Mouse (Mus musculus): ENCODE data around the gene Urb2.

Gene Urb2

GRCm38 (mm10) chr8:124077998-124078397 lies 56.7 kb downstream of the Urb2 start:
- DNase-seq (ENCODE audit: low spot score) = peak; percentile 11

- no peak for DNase-seq (ENCODE audit: low spot score)
Observed at GRCm38 (mm10) chr8:124078969-124079368, 57.7 kb downstream of the Urb2 start.

- DNase-seq (ENCODE audit: low spot score) = no peak
Observed at GRCm38 (mm10) chr8:124080467-124081326, 59.4 kb downstream of the Urb2 start.

- no peak for DNase-seq (ENCODE audit: low spot score)
Observed at GRCm38 (mm10) chr8:124082616-124083015, 61.3 kb downstream of the Urb2 start.

GRCm38 (mm10) chr8:124083611-124084010 lies 62.3 kb downstream of the Urb2 start:
- no peak for DNase-seq (ENCODE audit: low spot score)

- DNase-seq (ENCODE audit: low spot score) = no peak
Observed at GRCm38 (mm10) chr8:124085668-124086067, 64.4 kb downstream of the Urb2 start.

GRCm38 (mm10) chr8:124088092-124088613 lies 66.8 kb downstream of the Urb2 start:
- DNase-seq (ENCODE audit: low spot score) = no peak

GRCm38 (mm10) chr8:124089016-124089415 lies 67.7 kb downstream of the Urb2 start:
- no peak for DNase-seq (ENCODE audit: low spot score)

- DNase-seq (ENCODE audit: low spot score) = peak; percentile 21
Observed at GRCm38 (mm10) chr8:124090473-124090872, 69.2 kb downstream of the Urb2 start.

Data from c-Kit-positive CD71-positive TER-119-positive erythroid progenitor cells, embryonic 14.5 days (primary cell).